ENCODE assay signal across 8 mouse cellular contexts in genomic region chr8:12383979-12384890, GRCm38 (mm10). TPM values are rescaled to one million over a fixed set of nuclear protein-coding genes. Genes with fewer than 3 reads are reported as not detected.
DNase-seq lines count a peak whose midpoint lies in the region; ATAC-seq and TF ChIP-seq lines count a peak whose summit lies in the region.

No protein-coding gene starts in this region.

- H3K4me3 ChIP-seq in E14TG2a.4 (replicated peaks; ENCODE audit: low read length) = peak overlapping the region; percentile 71
- peak overlapping the region; percentile 14 to 33; a peak in 3 of 4 replicates for H3K4me3 ChIP-seq in heart, embryonic 14.5 days (ENCODE audit: control insufficient read depth in 1 of 2, insufficient read depth in 1 of 2, low read depth in 1 of 2, low read length in 2 of 2)
- H3K4me3 ChIP-seq in liver, embryonic 15.5 days (replicated peaks) = peak overlapping the region; percentile 22; the same call in 1 of the 2 replicates

- no peak for TF ChIP-seq CTCF in E14TG2a.4 (conservative IDR thresholded peaks at IDR 0.05; ENCODE audit: low read length)

- ATAC-seq in heart, embryonic 14.5 days (ENCODE audit: insufficient number of reproducible peaks, insufficient read depth, low FRiP score, low read depth) = no peak
- no peak for ATAC-seq in liver, embryonic 15.5 days (ENCODE audit: insufficient read depth)

- H3K36me3 ChIP-seq in E14TG2a.4 (ENCODE audit: insufficient read depth, low read length) = no peaks in the 10 kb centered on the region
- H3K36me3 ChIP-seq in heart, embryonic 14.5 days (ENCODE audit: control insufficient read depth, insufficient read depth, low read length) = no peaks in the 10 kb centered on the region
- no peaks in the 10 kb centered on the region for H3K36me3 ChIP-seq in liver, embryonic 15.5 days (replicated peaks)

- H3K9me3 ChIP-seq in E14TG2a.4 (ENCODE audit: low read length) = no peaks in the 10 kb centered on the region
- H3K9me3 ChIP-seq in heart, embryonic 14.5 days (ENCODE audit: control insufficient read depth, low read length) = no peaks in the 10 kb centered on the region
- no peaks in the 10 kb centered on the region for H3K9me3 ChIP-seq in liver, embryonic 15.5 days (replicated peaks)

- H3K4me2 ChIP-seq in heart, embryonic 14.5 days (ENCODE audit: low read length) = peak overlapping the region; percentile 60
- H3K4me2 ChIP-seq in liver, embryonic 15.5 days = peak overlapping the region; percentile 47

- under 1% methylated on average over 34 of the region's 34 CpGs for WGBS in heart, embryonic 14.5 days
- 1% methylated on average over 34 of the region's 34 CpGs for WGBS in liver, embryonic 15.5 days (ENCODE audit: insufficient replicate concordance)

- no peak overlapping the region for H3K27ac ChIP-seq in heart, embryonic 14.5 days (replicated peaks in 1 of 2; ENCODE audit: control insufficient read depth in 1 of 2, insufficient read depth in 1 of 2, low read depth in 2 of 2, low read length in 2 of 2)
- H3K27ac ChIP-seq in liver, embryonic 15.5 days (replicated peaks) = no peak overlapping the region

- peak; percentile 19 for DNase-seq in adrenal gland, postnatal 14 days
- no peak for DNase-seq in adrenal gland, adult 2 months
- no peak for DNase-seq in B cell, adult 2 months
- no peak for DNase-seq in layer of hippocampus, adult 8-10 months (ENCODE audit: low spot score in 2 of 2)
- DNase-seq in adrenal gland, postnatal 25 days = no peak

- peaks cover 38% of the 10 kb centered on the region for H3K4me1 ChIP-seq in E14TG2a.4 (replicated peaks; ENCODE audit: low read depth, low read length)
- peaks cover 7 to 21% of the 10 kb centered on the region in 2 experiments; a peak in 3 of 4 replicates for H3K4me1 ChIP-seq in heart, embryonic 14.5 days (ENCODE audit: control insufficient read depth in 2 of 2, insufficient read depth in 2 of 2, low read length in 2 of 2)
- 0 out of 2 replicates have a peak, but pooled peaks cover 5% of the 10 kb centered on the region for H3K4me1 ChIP-seq in liver, embryonic 15.5 days (replicated peaks)

- H3K27me3 ChIP-seq in E14TG2a.4 (ENCODE audit: insufficient read depth, low read length) = peaks cover 97% of the 10 kb centered on the region
- peaks cover 97% of the 10 kb centered on the region for H3K27me3 ChIP-seq in heart, embryonic 14.5 days (ENCODE audit: control insufficient read depth, insufficient read depth, low read length)
- H3K27me3 ChIP-seq in liver, embryonic 15.5 days = peaks cover 99% of the 10 kb centered on the region

- no peak overlapping the region for H3K9ac ChIP-seq in heart, embryonic 14.5 days (ENCODE audit: low read length)
- no peak overlapping the region for H3K9ac ChIP-seq in liver, embryonic 15.5 days

RNA-seq across cellular contexts. Expression of gene Sox1, which starts 10.9 kb away (rescaled TPM):
- not detected in 2 replicates for total RNA-seq in adrenal gland, postnatal 14 days (2021)
- total RNA-seq in adrenal gland, adult 2 months (2021) = not detected
- polyA plus RNA-seq in adrenal gland, adult 2 months (2012; rRNA removed) = 0.04 TPM in 1 of 2 replicates, not detected in the other
- polyA plus RNA-seq in heart, embryonic 14.5 days (2014; fragmentation: Nextera tagmentation; extraction: Ambion mirVana) = not detected in 2 replicates
- polyA plus RNA-seq in liver, embryonic 15.5 days (2015; fragmentation: Nextera tagmentation; extraction: Ambion mirVana) = not detected in 2 replicates
- total RNA-seq in layer of hippocampus, adult 8-10 months (2022) = 10 to 100 TPM in 2 of 4 experiments, 1 to 10 TPM in 2; 9.3 to 10.7 (median 10.1) TPM
- not detected in 2 replicates for total RNA-seq in adrenal gland, postnatal 25 days (2021)
